ENCODE assay signal across 37 mouse cellular contexts in genomic region chr19:53353864-53354263, GRCm38 (mm10). TPM values are rescaled to one million over a fixed set of nuclear protein-coding genes. Genes with fewer than 3 reads are reported as not detected.
A peak's percentile ranks its signal among the peaks of the same experiment; 100 is the strongest.
DNase-seq lines count a peak whose midpoint lies in the region; TF ChIP-seq lines count a peak whose summit lies in the region.
"Had no signal": no experiment of that assay in that cellular context is flagged by ENCODE, and none has a peak within 500 bp of the region (broad histone marks: within the 10 kb centered on the region; RNA-seq: fewer than 3 reads in every experiment).

No protein-coding gene starts in this region.

- TF ChIP-seq CTCF in layer of hippocampus, adult 2 months (conservative IDR thresholded peaks at IDR 0.05) = no peak
- TF ChIP-seq CTCF in left cerebral cortex, adult 2 months (IDR thresholded peaks at IDR 0.05) = no peak
- TF ChIP-seq CTCF in olfactory bulb, adult 2 months (IDR thresholded peaks at IDR 0.05; ENCODE audit: insufficient read depth, low read depth, low read length) = no peak

- H3K4me1 ChIP-seq in olfactory bulb, adult 2 months (ENCODE audit: control insufficient read depth, insufficient read depth, low read length) = peaks cover 19% of the 10 kb centered on the region
- H3K4me1 ChIP-seq: heart, embryonic 15.5 days; stomach, embryonic 15.5 days had no signal

- no peak overlapping the region for H3K4me3 ChIP-seq in layer of hippocampus, adult 2 months
- H3K4me3 ChIP-seq in left cerebral cortex, adult 2 months = no peak overlapping the region
- no peak overlapping the region for H3K4me3 ChIP-seq in olfactory bulb, adult 2 months (ENCODE audit: insufficient read depth, low read depth, low read length)
- H3K4me3 ChIP-seq: embryonic facial prominence, embryonic 10.5 days; embryonic facial prominence, embryonic 15.5 days; forebrain, embryonic 12.5 days; heart, embryonic 15.5 days; stomach, embryonic 15.5 days had no signal

- peak; percentile 67 for DNase-seq in cerebellum, adult 9-10 months
- no peak for DNase-seq in cerebellum, adult 9-11 months
- DNase-seq in layer of hippocampus, adult 2 months (ENCODE audit: low spot score in 2 of 2) = no peak
- DNase-seq in layer of hippocampus, adult 9-10 months (ENCODE audit: low spot score) = no peak
- no peak for DNase-seq in left cerebral cortex, adult 2 months (ENCODE audit: extremely low spot score in 1 of 2, low spot score in 2 of 2)
- no peak for DNase-seq in ovary, postnatal 36 days (ENCODE audit: low spot score)
- DNase-seq: adrenal gland, postnatal 14 days; cerebellum, postnatal 25 days; forebrain, postnatal 0 days; layer of hippocampus, postnatal 36 days; liver; lung, embryonic 14.5 days; lung, postnatal 14 days; right cerebral cortex, postnatal 14 days; thymus, postnatal 25 days had no signal

- H3K27ac ChIP-seq in layer of hippocampus, adult 2 months = peak overlapping the region; percentile 62
- H3K27ac ChIP-seq in left cerebral cortex, adult 2 months = peak overlapping the region; percentile 86
- H3K27ac ChIP-seq in olfactory bulb, adult 2 months (ENCODE audit: insufficient read depth, low read depth, low read length) = 0 out of 2 replicates have a peak overlapping the region, but pooled peaks have one; percentile 6
- H3K27ac ChIP-seq: embryonic facial prominence, embryonic 10.5 days; embryonic facial prominence, embryonic 15.5 days; forebrain, embryonic 12.5 days; heart, embryonic 15.5 days; liver, embryonic 14.5 days; stomach, embryonic 15.5 days had no signal

- 48% methylated on average over 7 of the region's 7 CpGs for WGBS in olfactory bulb, adult 2 months

- no peak for TF ChIP-seq POLR2A in olfactory bulb, adult 2 months (IDR thresholded peaks at IDR 0.05; ENCODE audit: insufficient read depth, low read depth, low read length)

- intact Hi-C loops in left cerebral cortex, adult 2 months (cut with DNase I) = loop anchor here (1.0 to 2.0 kb wide), 3 partner anchors 11 to 41 kb away; no protein-coding TSS in a partner anchor

RNA-seq across cellular contexts. Expression of gene Gm10197, which starts 17.7 kb away (rescaled TPM):
- total RNA-seq in layer of hippocampus, adult 2 months (2021) = not detected
- total RNA-seq in left cerebral cortex, adult 2 months (2021) = not detected
- not detected in 2 replicates for polyA plus RNA-seq in olfactory bulb, adult 2 months (2012; ENCODE audit: insufficient read depth, insufficient read length, low replicate concordance, missing spikeins)
- total RNA-seq: adrenal gland, postnatal 14 days; forebrain, postnatal 0 days; gastrocnemius, adult 8-10 months; heart, postnatal 25 days; layer of hippocampus, adult 8-10 months; layer of hippocampus, postnatal 36 days; megakaryocyte, adult 5-6 weeks; neutrophil, adult 5-6 weeks had no signal
- polyA plus RNA-seq: CD4-positive, CD25-positive, alpha-beta regulatory T cell, adult 4 months; embryonic facial prominence, embryonic 15.5 days; forebrain, postnatal 0 days; gonadal fat pad, adult 2 months; heart, embryonic 15.5 days; hindbrain, embryonic 11.5 days; hindbrain, embryonic 16.5 days; kidney, adult 2 months; kidney, embryonic 16.5 days; limb, embryonic 11.5 days; liver, embryonic 14.5 days; midbrain, embryonic 11.5 days; midbrain, embryonic 16.5 days; neural tube, embryonic 11.5 days had no signal

RNA-seq across cellular contexts. Expression of gene Smndc1, which starts 36.5 kb away (rescaled TPM):
- 10 to 100 TPM; 39.9 to 40.7 TPM for total RNA-seq in layer of hippocampus, adult 2 months (2021)
- 10 to 100 TPM; 35.1 to 35.8 TPM for total RNA-seq in left cerebral cortex, adult 2 months (2021)
- polyA plus RNA-seq in olfactory bulb, adult 2 months (2012; ENCODE audit: insufficient read depth, insufficient read length, low replicate concordance, missing spikeins) = not detected in 2 replicates

RNA-seq across cellular contexts. Expression of gene Mxi1, which starts 43.5 kb away (rescaled TPM):
- total RNA-seq in layer of hippocampus, adult 2 months (2021) = 10 to 100 TPM; 62.8 to 68.6 TPM
- 10 to 100 TPM; 85.3 to 89.6 TPM for total RNA-seq in left cerebral cortex, adult 2 months (2021)
- not detected in 2 replicates for polyA plus RNA-seq in olfactory bulb, adult 2 months (2012; ENCODE audit: insufficient read depth, insufficient read length, low replicate concordance, missing spikeins)

Comparison
In these comparisons a context has a peak if more than half of its experiments do, and no peak if none do; other contexts are left out.
1. H3K27ac ChIP-seq: peak in every context shown above with its lines; median percentile 86 in left cerebral cortex, adult 2 months; 62 in layer of hippocampus, adult 2 months; 6 in olfactory bulb, adult 2 months.